Mouse (Mus musculus): ENCODE results near the gene Actl6a.

- TF ChIP-seq FLI1 (IDR thresholded peaks at IDR 0.05; ENCODE audit: low read length) (no peak), GATA1 (IDR thresholded peaks at IDR 0.05; ENCODE audit: borderline replicate concordance, low read length) (no peak)
These were observed 31.1 kb downstream of the Actl6a start, which contains the start of gene Mrpl47 for GRCm38 (mm10) chr3:32737172-32737655.

Measured in megakaryocyte, embryonic 14.5 days (primary cell).